In genomic region chr7:98970721-98971120, GRCm38 (mm10) we compare ENCODE assay signal across 11 mouse cellular contexts.
DNase-seq lines count a peak whose midpoint lies in the region; ATAC-seq lines count a peak whose summit lies in the region.
"Had no signal": no experiment of that assay in that cellular context is flagged by ENCODE, and none has a peak within 500 bp of the region (broad histone marks: within the 10 kb centered on the region; RNA-seq: fewer than 3 reads in every experiment).

No protein-coding gene starts in this region.

- DNase-seq in frontal cortex, postnatal 36 days (ENCODE audit: low spot score in 2 of 2): no peak
- DNase-seq in lung, postnatal 14 days: no peak
- DNase-seq in brain, adult 2 months (ENCODE audit: low read depth, low spot score): peak; percentile 71
- peak; percentile 49 to 62 for DNase-seq in kidney, postnatal 4 days
- no peak for DNase-seq in c-Kit-positive CD71-positive TER-119-positive erythroid progenitor cells, embryonic 14.5 days (ENCODE audit: low spot score)
- DNase-seq: retina, postnatal 1 day; thymus, postnatal 4 days had no signal

- H3K27me3 ChIP-seq in lung, embryonic 16.5 days (ENCODE audit: control insufficient read depth, insufficient read depth, low read depth, low read length): no peaks in the 10 kb centered on the region
- H3K27me3 ChIP-seq: megakaryocyte, embryonic 14.5 days had no signal

- H3K9me3 ChIP-seq in lung, embryonic 16.5 days (ENCODE audit: control insufficient read depth, low read length): 0 out of 2 replicates have a peak, but pooled peaks cover 2% of the 10 kb centered on the region
- H3K9me3 ChIP-seq: limb, embryonic 12.5 days had no signal

- H3K4me2 ChIP-seq in lung, embryonic 16.5 days (ENCODE audit: low read depth, low read length): no peak overlapping the region
- H3K4me2 ChIP-seq: limb, embryonic 12.5 days had no signal

- peaks cover 7% of the 10 kb centered on the region; the same call in 1 of the 2 replicates for H3K4me1 ChIP-seq in lung, embryonic 16.5 days (replicated peaks; ENCODE audit: control insufficient read depth, insufficient read depth, low read length)

- H3K4me3 ChIP-seq in lung, embryonic 16.5 days (ENCODE audit: low read length): no peak overlapping the region
- H3K4me3 ChIP-seq: limb, embryonic 12.5 days; megakaryocyte, embryonic 14.5 days had no signal

- H3K36me3 ChIP-seq in lung, embryonic 16.5 days (ENCODE audit: control insufficient read depth, insufficient read depth, low read length): no peaks in the 10 kb centered on the region

- no peak overlapping the region for H3K9ac ChIP-seq in lung, embryonic 16.5 days (ENCODE audit: low read length)
- H3K9ac ChIP-seq: limb, embryonic 12.5 days had no signal

- no peak overlapping the region for H3K27ac ChIP-seq in lung, embryonic 16.5 days (ENCODE audit: low read length)
- H3K27ac ChIP-seq: limb, embryonic 12.5 days had no signal

- 63% methylated on average over 5 of the region's 5 CpGs for WGBS in lung, embryonic 16.5 days

- ATAC-seq in frontal cortex, adult (ENCODE audit: low TSS enrichment): peak; percentile 13; the same call in 1 of the 2 replicates
- ATAC-seq in lung, embryonic 16.5 days (ENCODE audit: low read depth): peak; percentile 41; the same call in 1 of the 2 replicates

Comparison
In these comparisons a context has a peak if more than half of its experiments do, and no peak if none do; other contexts are left out.
1. DNase-seq: peak in brain, adult 2 months (single experiment) and kidney, postnatal 4 days (2 of 2); none in frontal cortex, postnatal 36 days (0 of 2), lung, postnatal 14 days (single experiment) and c-Kit-positive CD71-positive TER-119-positive erythroid progenitor cells, embryonic 14.5 days (single experiment).